Mouse (Mus musculus) CD4-positive naive resting alpha-beta T cell, adult 76 days (primary cell): ENCODE measurements around the gene Tmem230. TPM values are rescaled to one million over a fixed set of nuclear protein-coding genes. Genes with fewer than 3 reads are reported as not detected.

Source experiments
- total RNA-seq: library from RNA; stranded (reverse); gene quantifications from one replicate; pipeline ENCODE4 v1.2.4, GENCODE M21; 2023

Tmem230 gene
- total RNA-seq: 17.9 TPM

DNA sequence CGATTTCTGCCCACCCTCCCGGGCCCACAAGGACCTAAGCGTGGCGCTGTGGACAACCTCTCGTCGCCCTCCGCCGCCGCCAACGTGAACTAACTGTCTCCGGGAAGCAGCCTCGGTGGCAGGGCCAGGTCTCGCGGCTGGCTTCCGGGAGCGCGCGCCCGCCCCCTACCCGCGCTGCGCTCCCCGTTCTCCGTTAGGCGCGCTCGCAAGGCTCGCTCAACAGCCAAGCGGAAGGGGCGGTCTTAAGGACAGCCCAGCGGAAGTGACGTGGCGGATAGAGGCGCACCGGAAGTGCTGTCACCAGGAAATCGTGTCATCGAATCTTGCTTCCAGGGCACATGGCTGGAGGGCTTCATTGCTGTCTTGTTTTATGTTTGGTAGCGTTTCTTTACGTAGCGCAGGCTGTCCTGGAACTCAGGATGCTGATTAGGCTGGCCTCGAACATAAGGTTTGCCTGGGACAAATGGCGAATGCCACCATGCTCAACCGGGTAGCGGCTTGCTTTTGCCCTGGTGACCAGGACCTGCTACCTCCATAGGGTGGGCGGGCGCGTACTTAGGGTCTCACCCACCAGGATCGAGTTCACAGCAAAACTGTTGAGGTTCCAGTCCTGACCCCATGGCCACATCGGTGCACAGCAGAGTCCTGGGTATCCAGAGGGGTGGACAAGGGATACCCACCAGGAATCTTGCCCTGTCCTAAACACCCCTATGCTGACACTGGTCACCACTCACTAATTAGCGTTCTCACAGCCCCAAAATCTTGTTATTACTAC, at the start of gene Tmem230:
Gene Tmem230, minus strand, starts transcription at position 269 of the 775 bp plus-strand sequence.

DNA sequence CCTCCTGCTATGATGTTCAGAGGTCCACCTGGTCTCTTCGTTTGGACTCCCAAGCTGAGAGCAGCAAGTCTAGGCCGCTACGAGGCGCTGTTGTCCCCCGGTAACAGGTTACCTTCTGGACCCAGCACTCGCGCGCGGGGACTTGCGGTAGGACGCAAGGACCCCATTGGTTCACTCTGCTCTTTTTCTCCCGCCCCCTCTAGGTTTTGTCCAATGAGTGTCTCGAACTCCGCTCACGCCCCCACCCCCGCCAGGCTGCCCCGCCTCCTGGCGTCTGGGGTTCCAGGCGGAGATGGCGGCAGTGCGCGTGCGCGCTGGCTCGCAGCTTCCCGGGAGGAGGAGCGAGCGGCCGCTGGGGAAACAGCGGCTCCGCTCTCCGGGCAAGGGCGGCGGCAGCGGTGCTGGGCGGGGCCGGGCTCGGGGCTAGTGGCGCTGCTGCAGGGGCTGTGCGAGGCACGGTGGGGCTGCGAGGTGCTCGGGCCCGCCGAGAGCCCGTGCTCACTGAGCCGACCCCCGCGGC, 15.3 kb upstream of the Tmem230 start, which contains the start of gene Cds2:
Gene Cds2, plus strand, starts transcription at position 270 of the 520 bp plus-strand sequence.

DNA sequence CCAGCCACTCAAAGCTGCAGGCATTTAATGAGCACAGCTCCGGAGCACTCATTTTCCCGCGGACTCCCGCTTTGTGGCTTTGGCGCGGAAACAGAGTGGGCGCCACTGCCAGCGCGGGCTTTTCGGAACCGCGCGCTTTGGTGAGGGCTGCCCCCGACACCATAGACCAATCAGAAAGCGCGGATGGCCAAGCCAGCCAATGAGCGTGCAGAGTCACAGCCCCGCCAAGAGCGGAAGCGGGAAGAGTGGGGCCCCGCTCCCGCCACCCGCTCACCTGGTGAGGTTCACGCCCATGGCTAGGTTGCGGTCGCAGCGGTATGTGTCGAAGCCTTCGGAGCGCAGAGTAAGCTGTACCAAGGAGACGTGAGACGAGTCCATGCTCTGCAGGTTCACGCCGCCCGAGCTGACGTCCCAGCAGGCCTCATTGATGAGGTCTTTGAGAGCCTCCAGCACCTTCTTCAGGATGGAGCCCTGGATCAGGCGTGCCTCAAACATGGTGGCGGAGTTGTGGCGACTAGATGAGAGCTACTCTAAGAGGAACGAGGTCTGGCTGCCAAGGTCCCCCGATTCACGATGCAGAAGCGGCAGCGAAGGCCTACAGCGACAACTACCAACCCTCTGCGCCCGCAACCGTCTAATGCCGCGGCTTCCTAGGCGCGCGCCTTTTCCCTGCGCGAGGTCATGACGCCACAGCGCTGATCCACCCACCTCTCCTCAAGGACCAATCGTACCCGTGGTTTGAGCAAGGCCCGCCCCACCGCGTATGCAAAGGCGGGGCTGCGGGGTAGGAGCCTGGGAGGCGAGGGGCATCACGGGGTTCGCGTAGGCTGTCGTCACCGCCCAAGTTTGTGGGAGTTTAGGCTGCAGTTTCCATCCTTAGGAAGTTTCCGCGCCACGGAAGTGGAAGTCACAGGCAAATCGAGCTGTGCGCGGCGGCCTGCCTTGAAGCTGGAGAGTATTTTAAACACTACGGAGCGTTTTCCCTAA, 5.2 kb upstream of the Tmem230 start, which contains the start of gene Pcna:
Gene Pcna, minus strand, starts transcription at position 773 of the 987 bp plus-strand sequence.

Other genes starting within 250 kb of the Tmem230 start
- gene Rassf2, start 217.5 kb downstream of the Tmem230 start, total RNA-seq: 138 TPM
- gene Slc23a2, start 102.7 kb downstream of the Tmem230 start, total RNA-seq: 45.0 TPM
- 233 TPM for gene Pcna, start 5.5 kb upstream of the Tmem230 start, total RNA-seq
- gene Cds2, start 15.3 kb upstream of the Tmem230 start, total RNA-seq: 94.3 TPM
- not detected for gene Prokr2, start 137.6 kb upstream of the Tmem230 start, total RNA-seq